Comparison of ENCODE assay signal across 10 mouse cellular contexts in the genomic region with DNA sequence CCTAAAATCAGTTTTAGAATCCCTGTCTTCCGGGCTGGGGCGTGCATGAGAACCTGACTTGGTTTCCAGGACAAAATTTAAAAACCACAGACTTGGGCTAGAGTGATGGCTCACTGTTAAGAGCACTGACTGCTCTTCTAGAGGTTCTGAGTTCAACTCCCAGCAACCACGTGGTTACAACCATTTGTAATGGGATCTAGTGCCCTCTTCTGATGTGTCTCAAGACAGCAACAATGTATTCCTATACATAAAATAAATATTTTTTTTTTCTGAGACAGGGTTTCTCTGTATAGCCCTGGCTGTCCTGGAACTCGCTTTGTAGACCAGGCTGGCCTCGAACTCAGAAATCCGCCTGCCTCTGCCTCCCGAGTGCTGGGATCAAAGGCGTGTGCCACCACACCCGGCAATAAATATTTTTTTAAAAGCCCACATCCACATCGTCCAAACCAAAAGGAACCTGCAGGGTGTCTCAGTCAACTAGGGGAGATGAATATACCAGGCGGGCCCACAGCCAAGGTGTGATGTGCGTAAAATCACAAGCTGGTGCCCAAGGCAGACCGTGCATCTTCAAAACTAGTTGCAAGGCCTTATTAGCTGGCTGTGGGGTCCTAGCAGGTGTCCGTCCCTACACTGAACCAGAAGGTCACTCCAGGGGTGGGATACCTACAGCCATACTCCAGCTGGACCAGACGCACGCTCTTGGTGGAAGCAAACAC. TPM values are rescaled to one million over a fixed set of nuclear protein-coding genes. Genes with fewer than 3 reads are reported as not detected.
A peak's percentile ranks its signal among the peaks of the same experiment; 100 is the strongest.
DNase-seq lines count a peak whose midpoint lies in the region; ATAC-seq and TF ChIP-seq lines count a peak whose summit lies in the region.
"Had no signal": no experiment of that assay in that cellular context is flagged by ENCODE, and none has a peak within 500 bp of the region (broad histone marks: within the 10 kb centered on the region; RNA-seq: fewer than 3 reads in every experiment).

No protein-coding gene starts in this region.

- peak overlapping the region; percentile 100 for H3K4me2 ChIP-seq in forebrain, embryonic 15.5 days (replicated peaks)
- peak overlapping the region; percentile 99 for H3K4me2 ChIP-seq in liver, embryonic 16.5 days (ENCODE audit: low read depth, low read length)

- no peaks in the 10 kb centered on the region for H3K27me3 ChIP-seq in C2C12 (ENCODE audit: control insufficient read depth, insufficient read depth, insufficient read length)
- no peaks in the 10 kb centered on the region for H3K27me3 ChIP-seq in forebrain, embryonic 15.5 days
- H3K27me3 ChIP-seq in liver, embryonic 16.5 days (ENCODE audit: control insufficient read depth, insufficient read depth, low read depth, low read length), result no peaks in the 10 kb centered on the region

- no peaks in the 10 kb centered on the region for H3K9me3 ChIP-seq in forebrain, embryonic 15.5 days
- no peaks in the 10 kb centered on the region for H3K9me3 ChIP-seq in liver, embryonic 16.5 days (replicated peaks; ENCODE audit: control insufficient read depth, low read length)
- H3K9me3 ChIP-seq: G1E had no signal

- ATAC-seq in forebrain, embryonic 15.5 days (replicated peaks), result no peak; the same call in 1 of the 2 replicates
- no peak for ATAC-seq in liver, embryonic 16.5 days (ENCODE audit: low read depth)

- H3K79me3 ChIP-seq in C2C12 (ENCODE audit: low read depth), result peaks cover 8% of the 10 kb centered on the region

- WGBS in forebrain, embryonic 15.5 days, result 61% methylated on average over 16 of the region's 16 CpGs
- 54% methylated on average over 16 of the region's 16 CpGs for WGBS in liver, embryonic 16.5 days (ENCODE audit: insufficient replicate concordance)

- H3K4me1 ChIP-seq in forebrain, embryonic 15.5 days, result peaks cover 23% of the 10 kb centered on the region
- H3K4me1 ChIP-seq in liver, embryonic 16.5 days (ENCODE audit: control insufficient read depth, low read depth, low read length), result peaks cover 26% of the 10 kb centered on the region

- peaks cover 20% of the 10 kb centered on the region for H3K79me2 ChIP-seq in C2C12 (ENCODE audit: control insufficient read depth, insufficient read depth)

- peak overlapping the region; percentile 73 for H3K9ac ChIP-seq in forebrain, embryonic 15.5 days (replicated peaks)
- H3K9ac ChIP-seq in liver, embryonic 16.5 days (ENCODE audit: low read depth, low read length), result peak overlapping the region; percentile 78

- no peak for TF ChIP-seq CTCF in C2C12 (IDR thresholded peaks at IDR 0.05; ENCODE audit: control insufficient read depth, insufficient read depth, insufficient read length)

- peak; percentile 84 for DNase-seq in heart, adult 11 months
- DNase-seq in heart, adult 9 months (ENCODE audit: low spot score in 2 of 2), result no peak
- DNase-seq in adrenal gland, adult 18-20 months (ENCODE audit: low spot score in 2 of 2), result no peak
- DNase-seq in gastrocnemius, postnatal 36 days, result no peak
- no peak for DNase-seq in kidney, postnatal 10 days

- H3K4me3 ChIP-seq in C2C12 (ENCODE audit: insufficient read depth, poor library complexity, severe bottlenecking), result peak overlapping the region; percentile 60
- H3K4me3 ChIP-seq in forebrain, embryonic 15.5 days, result peak overlapping the region; percentile 81
- H3K4me3 ChIP-seq in liver, embryonic 16.5 days (ENCODE audit: low read depth, low read length), result peak overlapping the region; percentile 63

- intact Hi-C loops in gastrocnemius, postnatal 36 days (cut with DNase I), result loop anchor here (10.0 kb wide), 1 partner anchor 73 kb away; no protein-coding TSS in a partner anchor

- H3K27ac ChIP-seq in forebrain, embryonic 15.5 days (replicated peaks), result peak overlapping the region; percentile 82
- peak overlapping the region; percentile 85 for H3K27ac ChIP-seq in liver, embryonic 16.5 days (ENCODE audit: low read length)

- peak overlapping the region; percentile 86 for H3ac ChIP-seq in C2C12 (ENCODE audit: control insufficient read depth, insufficient read length, low read depth)

- peaks cover 10% of the 10 kb centered on the region for H3K36me3 ChIP-seq in C2C12 (ENCODE audit: control insufficient read depth, insufficient read depth)
- H3K36me3 ChIP-seq in forebrain, embryonic 15.5 days, result peaks cover 4% of the 10 kb centered on the region
- H3K36me3 ChIP-seq in liver, embryonic 16.5 days (ENCODE audit: control insufficient read depth, insufficient read depth), result no peaks in the 10 kb centered on the region

TF ChIP-seq in C2C12, 6 proteins besides CTCF, POLR2A, EP300 and RAD21:
- TF ChIP-seq MYOG (IDR thresholded peaks at IDR 0.05; ENCODE audit: control insufficient read depth, extremely low read depth, insufficient read length) (no peak), CEBPB (IDR thresholded peaks at IDR 0.05; ENCODE audit: low read depth) (no peak), MAX (IDR thresholded peaks at IDR 0.05) (no peak), MYOD1 (IDR thresholded peaks at IDR 0.05; ENCODE audit: control insufficient read depth, insufficient read length, low read depth) (no peak), FOSL1 (IDR thresholded peaks at IDR 0.05; ENCODE audit: insufficient read depth, low read length, poor library complexity, severe bottlenecking) (no peak), USF1 (IDR thresholded peaks at IDR 0.05; ENCODE audit: low read depth) (no peak)

RNA-seq across cellular contexts. Expression of a gene that starts 0.5 kb away (rescaled TPM):
- polyA plus RNA-seq in C2C12 (2012; fragmentation: generic; extraction: Trizol), result 160 TPM
- 97.7 and 98.4 TPM in 2 replicates for polyA plus RNA-seq in forebrain, embryonic 15.5 days (2015; fragmentation: Nextera tagmentation; extraction: Ambion mirVana)
- polyA plus RNA-seq in liver, embryonic 16.5 days (2015; fragmentation: Nextera tagmentation; extraction: Ambion mirVana), result 90.7 and 92.5 TPM in 2 replicates
- 100 to 1,000 TPM; 103 to 106 TPM for total RNA-seq in adrenal gland, adult 18-20 months (2021)
- 10 to 100 TPM; 45.6 to 49.4 TPM for total RNA-seq in gastrocnemius, postnatal 36 days (2021)

RNA-seq across cellular contexts. Expression of a gene that starts 1.1 kb away (rescaled TPM):
- 11.3 TPM for polyA plus RNA-seq in C2C12 (2012; fragmentation: generic; extraction: Trizol)
- polyA plus RNA-seq in forebrain, embryonic 15.5 days (2015; fragmentation: Nextera tagmentation; extraction: Ambion mirVana), result 5.6 and 6.5 TPM in 2 replicates
- polyA plus RNA-seq in liver, embryonic 16.5 days (2015; fragmentation: Nextera tagmentation; extraction: Ambion mirVana), result 1.7 and 2.5 TPM in 2 replicates
- total RNA-seq in adrenal gland, adult 18-20 months (2021), result 1 to 10 TPM; 1.4 to 1.7 TPM
- 10 to 100 TPM; 35.8 to 36.3 TPM for total RNA-seq in gastrocnemius, postnatal 36 days (2021)
- total RNA-seq: hematopoietic stem cell, adult 5-6 weeks had no signal

RNA-seq across cellular contexts. Expression of a gene that starts 3.9 kb away (rescaled TPM):
- polyA plus RNA-seq in C2C12 (2012; fragmentation: generic; extraction: Trizol), result not detected
- polyA plus RNA-seq in forebrain, embryonic 15.5 days (2015; fragmentation: Nextera tagmentation; extraction: Ambion mirVana), result not detected in 2 replicates
- polyA plus RNA-seq in liver, embryonic 16.5 days (2015; fragmentation: Nextera tagmentation; extraction: Ambion mirVana), result not detected in 2 replicates
- total RNA-seq in adrenal gland, adult 18-20 months (2021), result not detected
- total RNA-seq in gastrocnemius, postnatal 36 days (2021), result under 1 TPM in 1 of 2 experiments, not detected in 1; 0.36 TPM
- total RNA-seq: G1E; hematopoietic stem cell, adult 5-6 weeks had no signal
- polyA plus RNA-seq: G1E had no signal

RNA-seq across cellular contexts. Expression of a gene that starts 9.7 kb away (rescaled TPM):
- 10.0 TPM for polyA plus RNA-seq in C2C12 (2012; fragmentation: generic; extraction: Trizol)
- polyA plus RNA-seq in forebrain, embryonic 15.5 days (2015; fragmentation: Nextera tagmentation; extraction: Ambion mirVana), result 22.8 TPM in 2 replicates
- polyA plus RNA-seq in liver, embryonic 16.5 days (2015; fragmentation: Nextera tagmentation; extraction: Ambion mirVana), result 3.4 and 4.1 TPM in 2 replicates
- total RNA-seq in adrenal gland, adult 18-20 months (2021), result 10 to 100 TPM; 11.0 to 11.4 TPM
- total RNA-seq in gastrocnemius, postnatal 36 days (2021), result 1 to 10 TPM; 3.0 to 4.6 TPM

RNA-seq across cellular contexts. Expression of a gene that starts 25.3 kb away (rescaled TPM):
- polyA plus RNA-seq in C2C12 (2012; fragmentation: generic; extraction: Trizol), result 13.3 TPM
- 45.3 and 50.7 TPM in 2 replicates for polyA plus RNA-seq in forebrain, embryonic 15.5 days (2015; fragmentation: Nextera tagmentation; extraction: Ambion mirVana)
- polyA plus RNA-seq in liver, embryonic 16.5 days (2015; fragmentation: Nextera tagmentation; extraction: Ambion mirVana), result 23.1 and 27.4 TPM in 2 replicates
- 10 to 100 TPM; 22.5 to 55.9 TPM for total RNA-seq in adrenal gland, adult 18-20 months (2021)
- 10 to 100 TPM; 15.3 to 15.7 TPM for total RNA-seq in gastrocnemius, postnatal 36 days (2021)
- total RNA-seq: G1E had no signal
- polyA plus RNA-seq: G1E had no signal
